Mouse (Mus musculus) gastrocnemius, adult 18-20 months (tissue): ENCODE measurements around the gene Slc6a5. TPM values are rescaled to one million over a fixed set of nuclear protein-coding genes. Genes with fewer than 3 reads are reported as not detected.

Source experiments
- DNase-seq: peaks from one replicate; pipeline ENCODE4 v3.0.0; 2021; ENCODE audit warnings: low spot score
- total RNA-seq, 2 experiments: library from RNA; stranded (reverse); gene quantifications; 2 replicates each; pipeline ENCODE4 v1.2.3; 2021

Slc6a5 gene
- total RNA-seq, 2 experiments from 2014 or later: not detected

DNA sequence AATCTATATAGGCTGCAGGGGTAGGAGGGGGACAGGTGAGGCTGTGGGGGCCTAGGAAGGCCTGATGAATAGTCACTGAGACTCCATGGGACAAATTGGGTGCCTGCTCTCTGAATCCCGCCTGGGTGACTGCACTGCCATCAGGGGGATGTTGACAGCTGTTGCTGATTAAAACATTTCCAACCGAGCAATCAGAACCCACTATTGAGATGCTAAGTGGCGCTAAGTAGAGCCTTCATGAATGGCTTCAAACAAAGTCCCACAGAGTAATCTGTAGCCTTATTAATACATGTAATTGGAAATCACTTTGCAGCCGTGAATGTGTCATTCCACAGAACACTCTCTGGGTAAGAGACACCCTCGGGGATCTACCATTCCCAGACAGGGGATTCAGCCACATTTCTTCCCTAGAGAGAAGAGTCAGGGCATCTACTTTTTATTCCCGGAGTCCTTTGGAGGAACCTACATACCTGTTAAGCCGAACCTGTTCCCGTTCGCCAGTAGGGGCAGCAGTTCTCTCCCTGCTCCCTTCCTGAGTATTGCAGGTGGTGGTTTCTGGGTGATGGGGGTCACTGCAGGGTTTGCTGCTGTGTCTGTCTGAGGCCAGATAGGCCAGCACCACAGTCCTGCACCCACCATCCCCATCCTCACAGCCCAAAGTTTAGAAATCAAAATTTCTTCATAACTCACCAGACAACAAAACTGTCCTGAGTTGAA lies 71.7 kb downstream of the Slc6a5 start:
- no peak for DNase-seq

DNA sequence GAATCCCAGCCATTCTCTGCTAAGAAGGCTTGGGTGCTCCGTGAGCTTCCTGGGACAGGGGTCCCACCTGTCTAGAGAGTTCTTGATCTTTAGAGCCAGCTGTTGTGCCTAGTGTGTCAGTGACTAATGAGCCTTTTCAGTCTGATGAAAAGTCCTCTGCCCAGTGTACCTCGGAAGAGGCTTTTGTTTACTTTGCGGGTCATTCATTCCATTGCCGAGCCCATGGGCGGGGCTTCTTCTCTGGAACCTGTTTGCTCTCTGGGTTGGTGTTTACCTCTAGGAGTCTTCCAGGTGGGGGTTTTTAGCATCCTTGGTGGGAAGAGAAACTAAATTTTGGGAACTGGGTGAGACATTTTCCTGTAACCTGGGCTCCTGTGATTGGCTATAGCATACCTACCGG lies 74.8 kb downstream of the Slc6a5 start:
- DNase-seq: no peak

DNA sequence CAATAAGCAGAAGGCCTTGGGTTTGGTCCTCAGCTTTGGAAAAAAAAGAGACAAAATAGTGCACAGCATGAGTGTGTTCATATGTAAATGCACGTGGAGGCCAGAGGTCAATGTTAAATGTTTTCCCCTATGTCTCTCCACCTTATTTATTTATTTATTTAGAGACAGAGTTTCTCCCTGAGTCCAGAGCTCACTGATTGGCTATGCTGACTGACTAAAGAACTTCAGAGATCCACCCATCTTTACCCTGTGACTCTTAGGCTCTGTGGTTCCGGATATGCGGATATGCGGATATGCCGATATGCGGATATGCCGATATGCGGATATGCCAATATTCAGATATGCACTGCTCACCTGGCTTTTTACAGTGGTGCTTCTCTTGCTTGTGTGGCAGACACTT lies 76.0 kb downstream of the Slc6a5 start:
- DNase-seq: no peak

DNA sequence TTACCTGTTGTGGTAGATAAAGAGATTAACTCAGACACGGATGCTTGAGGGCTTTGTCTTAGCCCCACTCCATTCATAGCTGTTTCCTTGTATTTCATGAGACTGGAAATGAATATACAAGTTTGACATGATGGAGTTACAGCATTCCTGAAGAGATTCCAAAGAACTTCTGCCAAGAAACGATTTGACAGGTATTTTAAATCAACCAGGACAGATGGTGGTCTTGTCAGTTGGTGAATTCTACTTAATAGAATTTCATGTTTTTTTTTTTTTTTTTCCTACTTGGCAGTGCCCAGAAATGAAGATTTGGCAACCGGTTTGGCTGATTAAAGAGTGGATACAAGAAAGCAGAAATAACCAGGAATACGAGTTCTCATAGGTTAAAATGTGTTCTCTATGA lies 89.4 kb downstream of the Slc6a5 start:
- no peak for DNase-seq

DNA sequence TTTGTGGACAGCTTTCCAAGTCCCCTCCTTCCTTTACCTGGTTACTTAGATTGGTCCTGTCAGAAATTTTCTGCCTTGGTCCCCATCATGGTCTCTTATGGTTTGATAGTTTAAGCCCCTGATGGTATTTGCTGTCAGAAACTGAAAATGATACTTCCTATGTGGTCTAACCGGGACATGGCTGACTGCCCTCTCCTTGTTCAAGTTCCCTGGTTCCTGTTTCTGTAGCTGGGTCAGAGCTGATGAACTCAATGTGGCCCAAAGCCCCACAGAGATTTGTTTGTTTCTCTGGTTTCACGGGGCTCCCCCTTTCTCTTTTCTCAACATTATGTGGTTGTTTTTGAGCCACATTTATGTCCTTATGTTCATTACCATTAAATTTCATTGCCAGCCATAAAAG lies 95.3 kb downstream of the Slc6a5 start:
- no peak for DNase-seq

Other genes with a start within 250 kb of the Slc6a5 start
- 1 to 10 TPM; 6.8 to 8.7 TPM for gene Htatip2, start 151.0 kb upstream of the Slc6a5 start, total RNA-seq
- 10 to 100 TPM; 11.2 to 13.2 TPM for gene Prmt3, start 131.8 kb upstream of the Slc6a5 start, total RNA-seq
- gene Nell1, start 64.7 kb downstream of the Slc6a5 start, total RNA-seq: under 1 TPM in 1 of 2 experiments, not detected in 1; 0.17 TPM